Mouse (Mus musculus) olfactory bulb, adult 2 months (tissue): Measurements from ENCODE around the gene Zfp777.

Experiments
- CTCF ChIP-seq: fragments of 200-500 bp; IDR thresholded peaks from 2 replicates; pipeline ENCODE4 v1.5.1; 2012; ENCODE audit warnings: low read depth, mild to moderate bottlenecking, low read length, moderate library complexity; ENCODE audit not compliant: insufficient read depth
- POLR2A ChIP-seq: fragments of 200-500 bp; IDR thresholded peaks from 2 replicates; pipeline ENCODE4 v1.6.1; 2012; ENCODE audit warnings: mild to moderate bottlenecking, low read depth, low read length, moderate library complexity; ENCODE audit not compliant: insufficient read depth

- peak; percentile 82 for TF ChIP-seq CTCF
- peak; percentile 35 for TF ChIP-seq POLR2A
These were observed 37.8 kb upstream of the Zfp777 start, which contains the start of gene Zfp746 for GRCm38 (mm10) chr6:48086471-48086878.
